Mouse (Mus musculus): ENCODE data around the gene Rnf114. TPM values are rescaled to one million over a fixed set of nuclear protein-coding genes. Genes with fewer than 3 reads are reported as not detected.

The Rnf114 gene
- polyA plus RNA-seq (2014; fragmentation: Nextera tagmentation; extraction: Ambion mirVana): 111 and 114 TPM in 2 replicates

DNA sequence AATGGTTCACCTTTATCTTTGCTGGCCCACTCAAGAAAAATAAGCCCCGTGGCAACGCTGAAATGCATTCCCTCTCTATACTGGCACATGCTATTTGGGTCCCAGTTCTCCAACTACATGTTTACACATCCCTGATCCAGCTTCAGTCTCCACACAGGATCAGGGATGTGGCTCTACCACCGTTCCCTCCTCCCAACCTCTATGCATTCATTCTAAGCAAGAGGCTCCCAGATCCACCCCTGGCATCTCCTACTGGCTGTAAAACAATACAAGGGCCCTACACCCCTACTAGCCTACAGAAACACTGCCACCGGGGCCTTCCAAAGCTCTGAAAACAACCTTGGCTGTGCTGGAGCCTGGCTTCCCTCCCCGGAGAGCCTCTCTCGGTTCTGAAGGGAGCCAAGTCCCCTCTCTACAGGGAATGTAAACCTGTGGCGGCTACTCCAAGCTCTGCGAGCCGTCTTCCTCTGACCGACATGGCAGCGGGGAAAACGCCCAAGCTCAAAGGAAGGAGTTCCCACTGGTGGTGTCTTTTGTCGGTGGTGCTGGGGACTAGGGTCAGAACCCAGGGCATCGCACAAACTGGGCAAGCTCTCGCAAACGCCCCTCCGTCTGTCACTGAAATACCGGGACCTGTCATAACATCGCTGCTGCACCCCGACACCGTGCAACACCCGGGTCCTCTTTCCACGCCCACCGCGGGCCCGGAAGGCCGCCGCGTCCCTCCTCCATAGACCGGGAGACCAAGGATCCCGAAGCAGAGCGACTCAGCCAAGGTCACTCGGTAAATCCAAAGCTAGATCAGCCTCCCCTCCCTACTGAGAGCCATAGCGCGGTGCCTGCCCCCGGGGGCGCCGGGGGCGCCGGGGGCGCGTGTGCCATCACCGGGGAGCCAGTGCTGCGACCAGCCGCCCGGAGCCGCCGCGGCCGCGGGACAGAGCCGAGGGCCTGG is at the start of gene Rnf114:
TSS of gene Rnf114 (plus strand) at position 889 of the 952 bp plus-strand sequence.
- H3K9me3 ChIP-seq (ENCODE audit: control insufficient read depth, low read length): no peaks in the 10 kb centered on the region
- peaks cover 10% of the 10 kb centered on the region; the same call in 1 of the 2 replicates for H3K4me1 ChIP-seq (ENCODE audit: control insufficient read depth, insufficient read depth, low read length)
- no peaks in the 10 kb centered on the region for H3K36me3 ChIP-seq (ENCODE audit: control insufficient read depth, insufficient read depth, low read length)
- ATAC-seq (ENCODE audit: insufficient number of reproducible peaks, low FRiP score, low TSS enrichment, low read depth) (0 out of 2 replicates have a peak, but pooled peaks have one; percentile 14), DNase-seq (ENCODE audit: low spot score) (peak; percentile 33)
- H3K9ac ChIP-seq (ENCODE audit: low read length): peak within 1 kb of the TSS; percentile 85
- no peaks in the 10 kb centered on the region for H3K27me3 ChIP-seq (ENCODE audit: control insufficient read depth, insufficient read depth, low read length)
- peak within 1 kb of the TSS; percentile 92 for H3K27ac ChIP-seq (replicated peaks; ENCODE audit: low read depth, low read length)
- H3K4me2 ChIP-seq (ENCODE audit: low read depth, severe bottlenecking): peak within 1 kb of the TSS; percentile 76
- peak within 1 kb of the TSS; percentile 94 for H3K4me3 ChIP-seq (ENCODE audit: low read depth, low read length)
- 4% methylated on average over 52 of the region's 52 CpGs for WGBS

DNA sequence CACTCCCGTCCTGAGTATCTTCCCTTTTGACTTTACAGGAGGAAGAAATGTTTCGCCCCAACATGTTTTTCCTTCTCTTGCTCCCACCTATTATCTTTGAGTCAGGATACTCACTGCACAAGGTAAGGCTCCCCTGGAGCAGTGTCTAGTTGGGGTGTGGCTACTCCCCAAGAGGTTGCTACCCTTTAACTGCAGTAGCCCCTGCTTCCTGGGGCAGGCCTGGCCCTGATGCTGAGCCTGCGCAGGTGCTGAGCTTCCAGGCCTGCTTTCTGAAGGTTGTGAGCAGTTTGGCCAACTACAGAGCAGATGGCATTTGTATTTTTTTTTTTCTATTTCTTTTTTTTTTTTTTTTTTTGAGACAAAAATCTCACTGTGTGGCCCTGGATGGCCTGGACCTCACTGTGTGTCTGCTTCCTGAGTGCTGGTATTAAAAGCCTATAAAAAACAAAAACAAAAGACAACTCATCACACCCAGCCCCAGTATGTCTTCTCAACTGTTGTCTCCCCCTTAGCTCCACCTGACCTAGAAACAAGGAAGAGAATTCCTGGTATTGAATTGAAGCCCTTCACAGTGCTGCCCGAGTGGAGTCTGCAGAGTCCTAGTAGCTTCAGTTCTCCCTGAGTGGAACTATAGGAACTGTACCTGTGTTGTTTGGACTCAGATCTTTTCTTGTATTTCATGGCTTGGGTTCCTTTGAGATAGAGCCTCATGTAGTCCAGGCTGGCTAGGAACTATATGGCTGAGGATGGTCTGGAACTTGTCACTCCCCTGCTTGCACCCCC is 48.8 kb upstream of the Rnf114 start:
- H3K27me3 ChIP-seq (ENCODE audit: control insufficient read depth, insufficient read depth, low read length): no peaks in the 10 kb centered on the region
- no peak for ATAC-seq (ENCODE audit: insufficient number of reproducible peaks, low FRiP score, low TSS enrichment, low read depth)
- 97% methylated on average over 4 of the region's 4 CpGs for WGBS
- no peak overlapping the region for H3K9ac ChIP-seq (ENCODE audit: low read length)
- H3K9me3 ChIP-seq (ENCODE audit: control insufficient read depth, low read length): no peaks in the 10 kb centered on the region
- peaks cover 13% of the 10 kb centered on the region; the same call in 1 of the 2 replicates for H3K36me3 ChIP-seq (ENCODE audit: control insufficient read depth, insufficient read depth, low read length)
- no peak overlapping the region for H3K4me2 ChIP-seq (ENCODE audit: low read depth, severe bottlenecking)
- no peaks in the 10 kb centered on the region for H3K4me1 ChIP-seq (ENCODE audit: control insufficient read depth, insufficient read depth, low read length)
- no peak overlapping the region for H3K4me3 ChIP-seq (ENCODE audit: low read depth, low read length)
- DNase-seq (ENCODE audit: low spot score): no peak
- H3K27ac ChIP-seq (replicated peaks; ENCODE audit: low read depth, low read length): no peak overlapping the region

DNA sequence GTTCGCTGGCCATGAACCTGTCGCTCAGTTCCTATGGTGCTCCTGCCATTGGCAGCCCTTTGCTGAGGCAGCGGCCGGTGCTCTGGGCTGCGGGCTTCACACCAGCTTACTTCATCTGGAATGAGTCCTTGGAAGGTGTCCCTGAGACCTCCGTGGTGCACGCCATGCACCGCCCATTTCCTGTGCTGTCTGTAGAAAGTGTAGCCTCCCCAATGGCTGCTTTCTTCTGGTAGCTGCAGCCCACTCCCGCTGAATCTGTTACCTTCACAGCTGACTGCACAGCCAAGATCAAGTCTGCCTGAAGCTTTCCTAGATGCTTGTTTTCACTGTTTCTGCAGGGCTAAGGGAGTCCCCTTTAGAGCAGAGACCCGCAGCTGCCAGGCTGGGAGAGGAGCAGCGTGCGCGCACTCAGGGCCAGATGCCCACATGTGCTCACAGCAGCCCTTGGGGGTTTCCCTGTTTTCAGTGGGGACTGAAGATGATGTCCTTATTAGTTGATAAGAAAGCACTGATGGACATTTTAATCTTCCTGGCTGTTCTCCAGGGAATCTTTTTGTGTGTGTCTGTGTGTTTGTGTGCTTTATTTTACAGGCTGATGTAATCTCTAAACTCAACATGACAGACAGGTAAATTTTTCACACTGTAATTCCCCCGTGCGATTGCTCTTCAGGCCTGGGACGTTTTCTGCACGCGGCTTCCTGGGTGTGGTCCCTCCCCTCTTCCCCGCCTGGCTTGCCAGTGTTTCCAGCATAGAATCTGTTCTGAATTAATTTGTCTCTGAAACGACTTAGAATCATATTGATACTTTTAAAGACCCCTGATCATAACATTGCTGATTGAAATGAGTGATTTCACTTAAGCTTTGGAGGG is 46.3 kb upstream of the Rnf114 start:
- H3K4me3 ChIP-seq (ENCODE audit: low read depth, low read length): no peak overlapping the region
- no peak overlapping the region for H3K9ac ChIP-seq (ENCODE audit: low read length)
- H3K4me1 ChIP-seq (ENCODE audit: control insufficient read depth, insufficient read depth, low read length): no peaks in the 10 kb centered on the region
- H3K4me2 ChIP-seq (ENCODE audit: low read depth, severe bottlenecking): no peak overlapping the region
- no peak overlapping the region for H3K27ac ChIP-seq (replicated peaks; ENCODE audit: low read depth, low read length)
- H3K36me3 ChIP-seq (ENCODE audit: control insufficient read depth, insufficient read depth, low read length): peaks cover 17% of the 10 kb centered on the region
- no peak for DNase-seq (ENCODE audit: low spot score)
- no peaks in the 10 kb centered on the region for H3K9me3 ChIP-seq (ENCODE audit: control insufficient read depth, low read length)
- WGBS: 86% methylated on average over 20 of the region's 20 CpGs
- no peak for ATAC-seq (ENCODE audit: insufficient number of reproducible peaks, low FRiP score, low TSS enrichment, low read depth)
- H3K27me3 ChIP-seq (ENCODE audit: control insufficient read depth, insufficient read depth, low read length): no peaks in the 10 kb centered on the region

DNA sequence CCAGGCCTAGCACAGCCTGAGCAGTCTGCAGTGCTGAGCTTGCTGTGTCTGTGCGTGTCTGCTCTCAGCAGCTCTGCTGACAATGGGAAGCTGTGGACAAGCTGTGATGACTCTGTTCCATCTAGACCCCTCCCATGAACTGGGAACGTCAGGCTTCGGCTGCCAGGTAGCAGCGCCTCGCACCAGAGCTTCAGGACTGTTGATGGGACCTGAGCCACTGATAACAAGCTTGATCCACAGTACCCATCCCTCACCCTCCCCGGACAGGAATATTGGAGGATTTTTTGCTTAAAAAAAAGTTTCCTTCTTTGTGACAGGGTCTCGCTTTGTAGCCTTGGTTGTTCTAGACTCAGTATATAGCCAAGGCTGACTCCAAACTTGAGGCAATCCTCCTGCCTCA is 45.2 kb upstream of the Rnf114 start:
- Histone ChIP-seq H3K27ac (replicated peaks; ENCODE audit: low read depth, low read length) (no peak overlapping the region), H3K4me3 (ENCODE audit: low read depth, low read length) (no peak overlapping the region), H3K4me1 (ENCODE audit: control insufficient read depth, insufficient read depth, low read length) (no peaks in the 10 kb centered on the region), H3K27me3 (ENCODE audit: control insufficient read depth, insufficient read depth, low read length) (no peaks in the 10 kb centered on the region), H3K9ac (ENCODE audit: low read length) (no peak overlapping the region), H3K4me2 (ENCODE audit: low read depth, severe bottlenecking) (no peak overlapping the region), H3K9me3 (ENCODE audit: control insufficient read depth, low read length) (no peaks in the 10 kb centered on the region), H3K36me3 (ENCODE audit: control insufficient read depth, insufficient read depth, low read length) (peaks cover 14% of the 10 kb centered on the region)
- ATAC-seq (ENCODE audit: insufficient number of reproducible peaks, low FRiP score, low TSS enrichment, low read depth): no peak
- WGBS: 92% methylated on average over 7 of the region's 7 CpGs
- DNase-seq (ENCODE audit: low spot score): no peak

DNA sequence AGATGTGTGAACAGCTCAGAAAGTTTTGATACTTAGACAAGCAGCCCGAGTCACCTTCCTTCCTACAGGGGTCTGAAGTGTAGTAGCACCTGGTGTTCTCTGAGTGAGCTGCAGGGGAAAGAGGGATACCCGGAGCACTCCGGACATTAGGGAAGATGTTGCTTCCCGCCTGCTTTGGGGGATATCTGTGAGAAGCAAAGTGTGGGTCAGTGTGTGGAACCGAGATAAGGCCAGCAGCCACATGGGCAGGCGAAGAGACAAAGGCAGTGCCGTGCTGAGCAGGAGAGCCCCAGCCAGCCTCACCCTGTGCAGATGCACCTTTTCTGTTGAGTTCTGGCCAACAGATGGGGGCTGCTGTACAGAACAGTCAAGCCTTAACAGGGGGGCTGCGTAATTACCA is 44.8 kb upstream of the Rnf114 start:
- H3K27me3 ChIP-seq (ENCODE audit: control insufficient read depth, insufficient read depth, low read length): no peaks in the 10 kb centered on the region
- H3K36me3 ChIP-seq (ENCODE audit: control insufficient read depth, insufficient read depth, low read length): peaks cover 14% of the 10 kb centered on the region
- no peaks in the 10 kb centered on the region for H3K4me1 ChIP-seq (ENCODE audit: control insufficient read depth, insufficient read depth, low read length)
- no peak overlapping the region for H3K4me3 ChIP-seq (ENCODE audit: low read depth, low read length)
- no peaks in the 10 kb centered on the region for H3K9me3 ChIP-seq (ENCODE audit: control insufficient read depth, low read length)
- DNase-seq (ENCODE audit: low spot score): no peak
- no peak overlapping the region for H3K9ac ChIP-seq (ENCODE audit: low read length)
- 85% methylated on average over 8 of the region's 8 CpGs for WGBS
- no peak for ATAC-seq (ENCODE audit: insufficient number of reproducible peaks, low FRiP score, low TSS enrichment, low read depth)
- H3K27ac ChIP-seq (replicated peaks; ENCODE audit: low read depth, low read length): no peak overlapping the region
- H3K4me2 ChIP-seq (ENCODE audit: low read depth, severe bottlenecking): no peak overlapping the region

DNA sequence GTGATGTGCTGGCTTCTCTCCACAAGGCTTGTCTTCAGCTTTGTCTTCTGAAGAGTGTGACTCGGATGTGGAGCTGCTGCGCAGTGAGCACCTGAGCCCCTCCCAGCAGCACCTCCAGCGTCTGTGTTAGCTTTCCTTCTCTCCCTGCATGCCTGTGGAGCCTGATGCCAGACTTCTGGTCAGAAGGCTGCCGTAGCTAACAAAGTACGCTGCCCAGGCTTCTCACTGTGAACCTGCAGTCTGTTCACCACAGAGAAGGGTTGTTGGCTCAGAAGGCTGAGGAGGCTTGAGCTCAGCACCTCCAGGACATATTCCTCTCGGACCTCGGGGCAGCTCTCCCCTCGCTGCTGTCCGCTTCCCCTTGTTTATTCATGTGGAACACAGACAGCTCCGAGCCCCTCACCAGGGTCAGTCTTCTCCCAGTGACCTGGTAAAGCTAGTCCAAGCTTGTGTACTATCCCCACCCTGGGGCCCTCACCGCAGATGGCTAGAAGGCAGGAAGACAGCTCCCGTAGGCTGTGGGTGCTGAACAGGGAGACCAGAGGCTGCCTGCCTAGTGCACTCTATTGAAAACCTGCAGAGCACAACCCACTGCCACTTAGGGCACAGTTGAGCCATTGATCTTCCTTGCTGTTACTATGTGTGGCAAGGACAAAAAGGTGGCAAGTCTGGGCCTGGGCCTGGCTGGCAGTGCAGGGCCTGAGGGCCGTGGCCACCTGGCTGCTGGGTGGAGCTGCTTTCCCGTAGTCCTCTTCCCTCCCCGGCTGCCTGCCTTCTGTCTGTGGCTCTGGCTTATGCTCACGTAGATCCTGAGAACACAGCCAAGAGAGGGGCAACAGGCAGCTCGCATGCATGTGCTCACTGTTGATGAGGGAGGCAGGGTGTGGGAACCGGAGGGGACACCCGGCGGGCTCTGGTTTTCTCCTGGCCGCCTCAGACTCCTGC is 42.8 kb upstream of the Rnf114 start:
- 90% methylated on average over 21 of the region's 21 CpGs for WGBS
- no peak overlapping the region for H3K27ac ChIP-seq (replicated peaks; ENCODE audit: low read depth, low read length)
- H3K4me1 ChIP-seq (ENCODE audit: control insufficient read depth, insufficient read depth, low read length): no peaks in the 10 kb centered on the region
- H3K4me3 ChIP-seq (ENCODE audit: low read depth, low read length): no peak overlapping the region
- H3K9me3 ChIP-seq (ENCODE audit: control insufficient read depth, low read length): no peaks in the 10 kb centered on the region
- H3K9ac ChIP-seq (ENCODE audit: low read length): no peak overlapping the region
- ATAC-seq (ENCODE audit: insufficient number of reproducible peaks, low FRiP score, low TSS enrichment, low read depth) (no peak), DNase-seq (ENCODE audit: low spot score) (no peak)
- H3K36me3 ChIP-seq (ENCODE audit: control insufficient read depth, insufficient read depth, low read length): peaks cover 11% of the 10 kb centered on the region
- no peak overlapping the region for H3K4me2 ChIP-seq (ENCODE audit: low read depth, severe bottlenecking)
- no peaks in the 10 kb centered on the region for H3K27me3 ChIP-seq (ENCODE audit: control insufficient read depth, insufficient read depth, low read length)

DNA sequence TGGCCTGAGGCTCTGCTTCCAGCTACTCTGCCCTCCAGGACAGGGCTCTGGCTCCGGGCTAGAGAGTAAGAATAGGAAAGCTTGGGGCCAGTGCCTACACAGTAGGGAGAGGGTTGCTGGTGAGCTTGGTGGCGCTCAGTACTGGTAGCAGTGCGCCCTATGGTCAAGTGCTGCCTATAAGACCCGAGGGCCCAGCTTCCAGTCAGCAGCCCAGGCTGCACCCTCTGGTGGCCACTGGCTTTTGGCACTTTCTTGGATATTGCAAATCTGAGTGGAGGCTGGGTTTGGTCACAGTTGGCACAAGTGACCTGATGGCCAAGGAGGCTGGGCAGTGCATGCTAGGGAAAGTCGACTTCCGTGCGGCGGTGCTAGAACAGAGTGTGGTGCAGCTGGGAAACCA is 41.8 kb upstream of the Rnf114 start:
- ATAC-seq (ENCODE audit: insufficient number of reproducible peaks, low FRiP score, low TSS enrichment, low read depth): no peak
- Histone ChIP-seq H3K4me2 (ENCODE audit: low read depth, severe bottlenecking) (no peak overlapping the region), H3K36me3 (ENCODE audit: control insufficient read depth, insufficient read depth, low read length) (peaks cover 11% of the 10 kb centered on the region), H3K9me3 (ENCODE audit: control insufficient read depth, low read length) (no peaks in the 10 kb centered on the region), H3K4me3 (ENCODE audit: low read depth, low read length) (no peak overlapping the region), H3K27ac (replicated peaks; ENCODE audit: low read depth, low read length) (no peak overlapping the region), H3K27me3 (ENCODE audit: control insufficient read depth, insufficient read depth, low read length) (no peaks in the 10 kb centered on the region), H3K9ac (ENCODE audit: low read length) (no peak overlapping the region), H3K4me1 (ENCODE audit: control insufficient read depth, insufficient read depth, low read length) (no peaks in the 10 kb centered on the region)
- 92% methylated on average over 8 of the region's 8 CpGs for WGBS
- no peak for DNase-seq (ENCODE audit: low spot score)

All from limb, embryonic 11.5 days (tissue).